Mouse (Mus musculus): ENCODE results near the gene Ets2.

Ets2 gene

DNA sequence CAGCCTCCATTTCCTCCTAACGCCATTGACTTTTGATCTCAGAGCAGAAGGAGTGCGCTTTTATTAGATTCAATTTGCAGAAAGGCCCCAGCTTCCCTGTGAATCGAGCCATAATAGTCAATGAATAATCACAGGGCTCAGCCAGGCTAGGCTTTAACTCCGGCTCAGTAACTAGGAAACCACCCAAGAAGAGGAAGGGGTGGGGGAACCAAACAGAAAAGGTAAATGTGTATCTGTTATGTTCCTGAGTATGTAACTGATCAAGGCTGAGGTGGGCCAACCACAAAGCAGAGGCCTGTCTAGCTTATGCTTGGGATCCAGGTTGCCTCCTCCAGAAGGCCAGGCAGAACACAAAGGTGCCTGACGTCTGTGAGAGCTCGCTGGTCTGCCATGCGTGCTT is 1.7 kb upstream of the Ets2 start:
- no peak for DNase-seq

DNA sequence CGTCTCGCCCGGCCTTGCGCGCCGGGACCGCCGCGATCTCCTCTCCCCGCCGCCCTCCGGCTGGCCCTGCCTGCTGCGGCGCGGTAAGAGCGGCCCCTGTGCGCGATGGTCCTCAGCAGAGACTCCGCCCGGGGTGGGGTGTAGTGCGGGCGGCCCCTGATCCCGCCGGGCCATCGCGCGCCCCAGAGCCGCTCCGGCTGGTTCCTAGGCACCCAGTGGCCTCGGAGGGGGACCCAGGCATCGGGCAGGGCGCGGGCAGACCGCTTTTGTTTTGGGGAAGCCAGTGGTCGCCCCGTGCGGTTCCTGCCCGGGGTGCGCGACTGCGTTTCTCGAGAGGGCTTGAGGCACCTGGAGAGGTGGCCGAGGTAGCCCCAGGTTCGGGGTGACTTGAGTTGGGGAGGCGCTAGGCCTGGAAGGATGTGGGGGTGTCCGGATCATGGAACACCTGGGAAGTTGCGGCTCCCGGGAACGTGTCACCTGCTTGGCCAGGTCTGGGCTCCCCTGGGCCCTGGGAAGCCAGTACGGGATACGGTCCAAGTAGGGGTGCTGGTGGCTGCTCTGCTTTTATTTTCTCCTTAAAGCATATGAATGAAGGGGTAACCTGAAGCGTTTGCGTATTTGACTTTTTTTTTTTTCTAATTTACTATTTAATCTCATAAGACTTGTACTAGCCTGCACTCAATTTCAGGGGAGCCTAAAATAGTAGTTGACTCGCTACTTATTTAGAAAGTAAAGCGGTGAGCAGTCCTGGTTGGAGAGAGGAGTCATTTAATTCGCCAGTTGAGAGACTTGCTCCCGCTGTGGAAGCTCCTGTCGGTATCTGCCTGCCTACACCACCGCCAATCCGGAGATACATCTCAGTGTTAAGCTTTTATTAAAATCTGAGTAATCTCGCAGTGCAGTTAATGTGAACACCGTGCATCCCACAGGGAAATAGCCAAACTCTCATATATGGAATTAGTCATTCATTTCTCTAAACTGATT is 979 bp downstream of the Ets2 start:
- DNase-seq, result peak in 1 of 2 experiments; percentile 62

DNA sequence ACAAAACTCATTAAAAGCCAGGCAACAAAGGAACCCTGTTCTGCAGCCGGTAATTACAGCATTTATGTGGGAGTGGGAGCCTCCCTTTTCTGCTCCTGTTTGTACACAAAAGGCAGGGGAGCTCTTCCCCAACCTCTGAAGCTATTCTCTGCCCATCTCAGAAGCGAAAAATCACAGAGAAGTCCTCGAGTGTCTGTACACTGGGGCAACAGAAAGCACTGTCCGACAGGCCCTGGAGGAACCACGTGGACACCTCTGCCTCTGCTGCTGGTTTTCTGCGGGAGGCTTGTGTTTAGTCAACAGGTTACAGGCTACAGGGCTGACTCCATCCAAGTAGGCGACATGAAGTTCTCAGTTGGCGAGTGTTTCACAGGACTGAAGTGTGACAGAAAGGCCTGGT is 2.1 kb downstream of the Ets2 start:
- DNase-seq, result no peak

DNA sequence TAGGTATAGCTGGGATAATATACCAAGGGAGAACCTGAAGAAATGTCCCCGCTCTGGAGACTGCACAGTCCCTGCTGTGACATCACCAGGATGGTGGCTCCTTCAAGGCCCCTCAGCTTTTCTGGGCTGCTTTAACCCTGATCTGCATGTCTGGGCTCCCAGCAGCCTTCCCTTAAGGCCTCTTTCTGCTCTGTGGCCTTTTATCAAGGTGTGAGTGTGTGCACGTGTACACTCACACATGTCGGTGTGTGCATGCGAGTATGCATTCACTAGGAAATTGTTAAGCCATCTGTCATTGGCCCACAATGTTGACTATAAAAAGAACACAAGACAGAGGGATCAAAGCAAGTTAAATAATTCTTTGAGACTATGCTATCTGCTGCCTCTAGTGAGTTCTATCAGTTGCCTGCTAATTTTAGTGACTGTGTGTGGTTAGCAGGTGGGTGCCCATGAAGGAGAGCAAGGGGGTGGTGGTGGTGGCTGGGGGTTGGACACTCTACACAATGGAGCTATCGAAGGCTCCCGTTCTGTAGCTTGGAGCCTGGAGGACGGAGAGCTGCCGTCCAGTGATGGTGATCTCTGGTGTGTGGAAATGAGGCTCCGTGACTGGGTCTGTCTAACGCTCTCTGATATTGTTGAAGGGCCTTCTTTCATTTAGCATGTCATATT is 2.9 kb downstream of the Ets2 start:
- DNase-seq, result no peak

DNA sequence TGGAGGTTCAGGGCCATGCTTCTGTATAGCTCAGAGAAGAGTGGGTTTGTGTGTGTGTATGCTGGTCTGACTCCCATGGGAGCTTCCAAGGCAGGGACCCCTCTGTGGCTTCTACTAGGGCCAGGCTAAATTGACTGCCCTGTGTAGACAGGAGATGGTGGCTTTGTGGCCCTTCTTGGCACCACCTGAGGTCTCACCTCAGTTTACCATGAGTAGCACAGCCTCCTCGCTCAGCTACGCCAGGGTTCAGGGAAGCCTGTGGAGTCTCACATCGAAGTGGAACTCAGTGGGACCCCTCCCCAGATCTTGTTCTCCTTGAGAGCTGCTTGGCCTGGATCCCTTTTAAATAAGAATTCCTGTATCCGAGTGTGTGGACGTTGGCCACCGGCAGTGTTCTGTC is 3.9 kb downstream of the Ets2 start:
- no peak for DNase-seq

DNA sequence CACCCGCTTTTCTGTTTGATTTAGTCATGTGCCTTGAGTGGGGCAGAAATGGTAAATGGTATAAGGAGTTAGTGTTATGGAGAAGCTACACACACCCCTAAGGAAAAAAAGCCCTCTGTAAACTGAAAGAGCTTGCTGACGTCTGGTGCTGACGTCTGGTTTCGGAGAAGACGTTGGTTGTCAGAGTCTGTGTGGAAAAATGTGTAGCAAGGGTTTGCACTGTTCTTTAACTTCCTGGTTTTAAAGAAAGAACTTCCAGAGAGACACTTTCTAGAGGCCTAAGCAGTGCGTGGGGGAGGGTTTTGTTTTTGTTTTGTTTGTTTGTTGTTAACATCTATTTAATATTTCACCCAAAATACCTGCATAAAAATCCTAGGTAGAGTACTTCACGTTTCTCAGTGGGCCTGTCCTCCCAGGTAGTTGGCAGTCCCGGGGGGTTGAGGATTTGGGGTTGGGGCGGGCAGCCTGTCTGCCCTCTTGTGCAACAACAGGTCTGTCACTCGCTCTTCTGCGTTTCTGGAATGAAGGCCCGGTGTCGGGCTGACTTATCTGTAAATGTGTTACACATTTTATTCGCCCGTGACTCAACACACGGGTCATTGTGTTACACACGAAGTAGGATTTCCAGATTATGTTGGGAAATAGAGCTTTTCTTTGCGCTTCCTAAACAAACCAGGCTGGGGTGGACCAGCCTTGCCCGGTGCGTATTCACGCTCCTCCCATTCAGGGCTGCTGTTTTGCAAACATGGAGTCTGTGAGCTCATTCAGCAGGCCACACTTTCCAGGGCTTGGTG is 6.5 kb downstream of the Ets2 start:
- DNase-seq, result no peak

DNA sequence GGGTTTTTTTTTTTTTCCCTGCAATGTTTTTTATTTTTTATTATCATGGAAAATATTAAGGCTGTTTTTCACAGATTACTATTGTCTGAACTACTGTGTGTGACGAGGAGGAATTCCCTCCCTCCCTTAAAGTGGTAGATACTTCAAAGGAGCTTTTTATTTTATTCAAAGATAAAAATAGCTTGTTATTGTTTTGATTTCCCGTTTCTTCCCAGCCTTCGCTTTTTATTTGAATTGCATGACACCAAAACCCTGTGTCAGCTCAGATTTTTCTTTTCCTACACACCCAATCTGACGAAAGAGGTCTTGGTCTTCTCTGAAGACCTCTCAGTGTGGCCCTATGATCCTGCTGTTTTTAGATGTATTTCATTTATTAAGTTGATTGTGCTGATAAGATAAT is 7.3 kb downstream of the Ets2 start:
- DNase-seq, result no peak

DNA sequence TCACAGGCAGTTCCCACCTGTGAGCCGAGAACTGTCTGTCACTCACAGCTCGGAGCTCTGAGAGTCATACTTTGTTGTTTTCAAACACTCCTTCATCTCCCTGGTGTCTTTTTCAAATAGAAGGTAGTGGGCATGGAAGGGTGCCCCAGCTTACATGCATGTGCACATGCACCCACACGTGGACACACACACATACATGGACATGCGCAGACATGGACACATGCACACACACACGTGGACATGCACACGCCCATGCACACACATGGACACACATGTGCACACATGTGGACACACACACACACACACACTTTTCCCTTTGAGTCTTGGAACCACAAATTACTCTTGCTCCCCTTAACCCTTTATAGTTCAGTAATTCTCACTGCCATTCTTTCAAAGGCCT is 8.3 kb downstream of the Ets2 start:
- no peak for DNase-seq

DNA sequence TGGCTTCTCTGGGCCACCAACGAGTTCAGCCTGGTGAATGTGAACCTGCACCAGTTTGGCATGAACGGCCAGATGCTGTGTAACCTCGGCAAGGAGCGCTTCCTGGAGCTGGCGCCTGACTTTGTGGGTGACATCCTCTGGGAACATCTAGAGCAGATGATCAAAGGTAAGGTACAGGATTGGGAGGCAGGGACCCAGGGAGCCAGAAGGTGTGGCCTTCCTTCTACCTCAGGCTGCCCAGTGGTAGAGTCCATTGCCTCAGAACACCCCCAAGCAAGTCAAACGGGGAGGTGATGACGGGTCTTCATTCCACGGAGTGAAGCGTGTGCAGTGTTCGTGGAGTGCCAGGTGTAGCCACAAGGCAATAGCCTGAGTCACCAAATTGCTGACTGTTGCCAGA is 10.2 kb downstream of the Ets2 start:
- DNase-seq, result no peak

DNA sequence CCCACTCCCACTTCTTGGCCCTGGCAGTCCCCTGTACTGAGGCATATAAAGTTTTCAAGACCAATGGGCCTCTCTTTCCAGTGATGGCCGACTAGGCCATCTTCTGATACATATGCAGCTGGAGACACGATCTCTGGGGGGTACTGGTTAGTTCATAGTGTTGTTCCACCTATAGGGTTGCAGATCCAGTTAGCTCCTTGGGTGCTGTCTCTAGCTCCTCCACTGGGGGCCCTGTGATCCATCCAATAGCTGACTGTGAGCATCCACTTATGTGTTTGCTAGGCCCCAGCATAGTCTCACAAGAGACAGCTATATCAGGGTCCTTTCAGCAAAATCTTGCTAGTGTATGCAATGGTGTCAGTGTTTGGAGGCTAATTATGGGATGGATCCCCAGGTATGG is 11.2 kb downstream of the Ets2 start:
- DNase-seq, result peak; percentile 53 to 66

DNA sequence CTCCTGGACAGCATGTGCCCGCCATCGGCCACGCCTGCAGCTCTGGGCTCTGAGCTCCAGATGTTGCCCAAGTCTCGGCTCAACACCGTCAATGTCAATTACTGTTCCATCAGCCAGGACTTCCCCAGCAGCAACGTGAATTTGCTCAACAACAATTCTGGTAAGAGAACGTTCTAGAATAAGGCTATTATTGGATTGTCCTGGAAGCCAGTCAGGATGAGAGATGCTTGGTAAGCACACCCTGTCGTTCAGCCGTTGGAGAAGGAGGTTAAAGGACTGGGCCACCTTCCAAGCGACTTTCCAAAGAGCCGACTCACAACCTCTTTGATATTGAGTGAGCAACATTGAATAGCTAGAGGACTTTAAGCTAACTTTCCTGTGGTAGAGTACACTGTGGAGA is 13.2 kb downstream of the Ets2 start:
- no peak for DNase-seq

DNA sequence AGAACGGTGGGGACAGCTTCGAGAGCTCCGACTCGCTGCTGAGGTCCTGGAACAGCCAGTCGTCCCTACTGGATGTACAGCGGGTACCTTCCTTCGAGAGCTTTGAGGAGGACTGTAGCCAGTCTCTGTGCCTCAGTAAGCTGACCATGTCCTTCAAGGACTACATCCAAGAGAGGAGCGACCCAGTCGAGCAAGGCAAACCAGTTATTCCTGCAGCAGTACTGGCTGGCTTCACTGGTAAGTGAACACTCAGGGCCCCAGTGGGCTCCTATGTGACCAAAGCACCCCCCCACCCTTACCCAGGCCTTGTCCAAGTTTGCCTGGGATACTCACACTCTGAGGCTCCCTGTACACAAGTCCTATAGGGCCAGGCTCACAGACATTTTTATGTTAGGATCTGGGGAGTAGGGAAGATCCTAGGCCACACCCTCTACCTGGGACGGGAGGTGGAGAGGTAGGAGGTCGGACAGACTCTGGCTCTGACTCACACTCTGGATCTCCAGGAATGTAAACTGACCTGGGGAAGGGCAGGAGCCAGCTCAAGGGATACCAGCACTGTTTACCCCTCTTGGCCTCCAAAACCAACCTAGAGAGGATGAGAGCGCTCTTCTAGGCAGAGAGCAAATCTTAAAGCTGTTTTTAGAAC is 14.3 kb downstream of the Ets2 start:
- DNase-seq, result no peak

DNA sequence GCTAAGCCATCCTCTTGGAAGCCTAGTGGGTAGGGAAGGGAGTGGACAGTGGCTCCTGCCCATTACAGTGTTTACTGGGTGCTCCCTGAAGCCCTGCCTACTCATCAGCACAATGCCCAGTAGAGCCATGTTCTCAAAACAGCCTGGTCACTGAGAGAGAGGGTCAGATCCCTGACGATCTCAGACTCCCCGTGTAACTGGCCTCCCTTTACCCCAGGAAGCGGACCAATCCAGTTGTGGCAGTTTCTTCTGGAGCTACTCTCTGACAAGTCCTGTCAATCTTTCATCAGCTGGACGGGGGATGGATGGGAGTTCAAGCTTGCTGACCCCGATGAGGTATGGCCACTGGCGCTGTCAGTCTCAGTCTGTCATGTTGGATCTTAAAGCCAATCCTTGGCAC is 15.8 kb downstream of the Ets2 start:
- no peak for DNase-seq

DNA sequence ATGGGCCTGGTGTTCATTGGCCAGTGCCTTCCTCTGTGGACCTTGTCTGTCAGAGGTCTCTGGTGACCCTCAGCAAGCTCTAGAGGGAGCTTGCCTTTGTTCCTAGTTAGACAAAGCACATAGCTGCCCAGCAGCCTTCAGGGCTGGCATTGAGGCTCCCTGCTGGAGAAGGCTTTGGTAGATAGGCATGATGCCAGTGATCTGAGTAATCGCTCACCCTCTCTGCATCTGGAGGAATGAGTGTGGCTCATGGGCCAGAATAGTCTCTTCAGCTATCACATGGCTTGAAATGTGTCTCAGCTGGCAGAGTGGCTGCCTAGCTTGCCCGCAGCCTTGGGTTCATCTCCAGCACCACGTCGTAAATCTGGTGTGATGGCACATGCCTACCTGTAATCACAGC is 16.2 kb downstream of the Ets2 start:
- DNase-seq, result no peak

DNA sequence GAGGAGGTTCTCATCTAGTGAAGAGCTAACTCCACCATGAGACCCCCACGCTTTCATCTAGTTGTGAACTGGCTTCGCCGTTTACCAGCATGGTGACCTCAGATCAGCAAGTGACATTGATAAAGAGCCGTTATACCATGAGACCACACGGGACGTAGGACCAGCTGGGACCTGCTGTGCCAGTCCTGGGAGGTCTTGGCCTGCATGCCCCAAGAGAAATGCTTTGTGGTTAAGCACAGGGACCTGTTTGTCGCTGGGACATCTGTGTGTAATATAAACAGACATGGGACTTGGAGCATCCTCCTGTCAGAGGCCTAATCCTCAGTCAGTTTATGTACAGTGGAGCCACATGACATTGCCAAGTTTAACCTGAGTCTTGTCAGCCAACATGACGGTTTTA is 18.7 kb downstream of the Ets2 start:
- no peak for DNase-seq

DNA sequence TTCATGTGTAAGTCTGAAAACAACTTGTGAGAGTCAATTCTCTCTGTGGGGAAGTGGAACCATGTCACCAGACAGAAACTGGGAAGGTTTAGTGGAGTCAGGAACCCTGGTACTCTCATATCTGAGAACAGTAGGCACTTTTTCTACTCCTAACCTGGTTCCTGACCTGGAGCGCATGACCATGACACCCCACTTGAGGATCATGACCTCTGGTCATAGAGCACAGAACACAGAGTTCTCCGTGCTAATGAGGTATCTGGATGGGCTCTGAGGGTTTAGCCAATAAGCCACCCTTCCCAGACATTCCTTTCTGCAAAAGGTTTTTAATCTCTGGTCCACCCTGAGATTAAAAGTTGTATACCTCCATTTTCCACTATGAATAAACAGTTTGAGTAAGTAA is 22.4 kb downstream of the Ets2 start:
- no peak for DNase-seq

DNA sequence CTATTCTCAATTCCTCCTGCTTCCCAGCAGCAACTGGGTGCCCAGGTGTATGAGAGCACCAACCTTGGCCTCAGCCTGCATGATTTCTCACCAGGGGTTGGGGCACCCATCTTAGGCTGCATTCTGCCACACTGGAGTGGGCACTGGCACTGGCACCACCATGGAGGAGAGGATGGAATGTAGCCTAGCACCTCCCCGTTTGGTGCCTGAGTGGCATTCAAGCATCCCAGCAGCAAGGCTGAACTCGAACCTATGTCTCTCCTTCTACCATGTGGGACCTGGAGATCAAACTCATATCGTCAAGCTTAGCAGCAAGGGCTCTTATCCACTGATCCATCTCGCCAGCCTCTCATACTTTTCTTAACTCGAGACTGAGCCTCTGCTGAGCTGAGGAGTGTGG is 22.9 kb downstream of the Ets2 start:
- no peak for DNase-seq

DNA sequence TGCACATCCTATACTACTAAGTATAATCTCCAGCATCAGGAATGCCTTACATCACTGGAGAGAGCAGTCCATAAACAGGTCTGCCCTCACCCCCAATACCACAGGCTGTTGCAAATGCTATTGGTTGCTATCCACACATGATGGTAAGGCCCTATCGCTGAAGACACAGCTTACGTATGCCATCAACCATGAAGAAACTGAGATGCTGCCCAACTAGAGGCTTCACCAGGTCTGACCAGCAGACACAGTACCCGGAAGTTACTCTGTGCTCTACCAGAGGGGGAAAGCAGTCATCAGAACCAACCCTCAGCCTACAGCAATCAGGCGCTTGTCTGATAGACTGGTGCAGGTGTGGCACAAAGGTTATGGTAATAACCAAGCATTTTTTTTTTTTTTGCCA is 24.9 kb downstream of the Ets2 start:
- peak; percentile 40 to 50 for DNase-seq

DNA sequence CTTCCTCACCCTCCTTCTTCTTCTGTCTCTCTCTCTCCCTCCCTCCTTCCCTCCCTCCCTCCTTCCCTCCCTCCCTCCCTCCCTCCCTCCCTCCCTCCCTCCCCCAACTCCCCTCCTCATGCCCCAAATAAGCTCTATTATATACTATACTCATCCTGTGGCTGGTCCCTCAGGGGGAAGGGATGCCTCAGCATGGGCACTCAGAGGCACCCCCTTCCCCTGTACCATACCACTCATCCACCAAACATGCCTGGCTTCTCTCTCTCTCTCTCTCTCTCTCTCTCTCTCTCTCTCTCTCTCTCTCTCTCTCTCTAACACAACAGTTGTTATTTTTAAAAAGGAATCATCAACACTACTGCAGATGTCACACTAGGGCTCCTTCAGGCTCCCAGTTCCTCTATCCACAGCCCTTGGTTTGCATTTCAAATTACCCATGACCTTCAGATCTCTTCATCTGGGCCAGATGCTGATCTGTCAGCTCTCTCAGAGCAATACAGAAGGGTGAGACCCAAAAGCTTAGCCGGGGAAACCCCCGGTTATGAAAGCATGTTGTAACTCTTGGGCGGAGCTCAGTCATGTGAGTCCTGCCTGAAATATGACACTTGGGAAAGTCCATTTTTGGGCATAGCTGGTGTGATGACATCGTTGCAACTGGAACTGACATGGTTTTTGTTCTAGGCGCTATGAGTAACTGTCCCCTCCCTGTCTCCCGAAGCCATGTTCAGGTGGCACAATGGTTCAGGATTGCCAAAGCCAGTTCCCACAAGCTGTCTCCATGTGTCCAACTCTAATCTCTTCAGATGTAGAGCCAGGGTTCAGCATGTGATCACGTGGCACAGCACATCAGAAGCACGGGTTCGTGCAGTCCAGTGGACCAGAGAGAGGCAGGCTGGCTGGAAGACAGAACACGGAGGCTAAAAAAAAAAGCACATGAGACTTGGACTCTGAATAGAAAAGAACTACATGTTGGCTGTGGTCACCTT is 26.9 kb downstream of the Ets2 start:
- DNase-seq, result peak; percentile 84 to 91

DNA sequence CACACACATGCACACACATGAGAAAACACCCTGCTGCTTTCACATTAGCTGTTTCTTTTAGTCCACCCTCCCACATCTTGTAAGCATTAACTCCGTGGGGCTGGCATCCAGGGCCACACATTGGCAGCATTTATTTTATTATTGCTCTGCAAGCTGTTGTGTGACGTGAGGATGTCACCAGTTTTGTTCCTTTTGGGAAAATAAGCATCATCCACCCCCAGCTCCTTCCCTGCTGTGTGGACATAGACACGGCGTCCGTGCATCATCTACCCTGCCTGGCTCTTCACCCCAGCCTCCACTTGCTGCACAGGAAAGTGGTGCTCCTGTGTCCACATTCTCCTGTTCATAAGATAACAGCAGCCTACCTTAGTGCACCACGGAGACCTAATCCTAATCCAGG is 27.9 kb downstream of the Ets2 start:
- no peak for DNase-seq

DNA sequence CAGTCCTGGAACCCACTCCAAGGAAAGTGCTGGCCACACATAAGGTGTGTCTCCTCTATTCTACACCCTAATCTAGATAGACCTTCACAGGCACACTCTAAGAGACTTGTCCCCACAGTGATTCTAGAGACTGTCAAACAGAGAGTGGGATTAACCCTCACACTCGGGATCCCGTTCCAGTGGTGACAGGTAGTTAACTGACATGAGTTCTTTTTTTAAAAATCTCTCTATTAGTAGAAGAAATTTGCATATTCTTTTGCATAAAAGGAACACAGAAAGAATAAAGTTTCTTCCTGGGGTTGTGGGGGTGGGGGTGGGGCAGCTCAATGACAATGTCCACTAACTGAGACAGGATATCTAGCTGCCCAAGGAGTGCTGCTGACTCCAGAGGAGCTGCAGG is 32.9 kb downstream of the Ets2 start:
- DNase-seq, result peak; percentile 57 to 58

DNA sequence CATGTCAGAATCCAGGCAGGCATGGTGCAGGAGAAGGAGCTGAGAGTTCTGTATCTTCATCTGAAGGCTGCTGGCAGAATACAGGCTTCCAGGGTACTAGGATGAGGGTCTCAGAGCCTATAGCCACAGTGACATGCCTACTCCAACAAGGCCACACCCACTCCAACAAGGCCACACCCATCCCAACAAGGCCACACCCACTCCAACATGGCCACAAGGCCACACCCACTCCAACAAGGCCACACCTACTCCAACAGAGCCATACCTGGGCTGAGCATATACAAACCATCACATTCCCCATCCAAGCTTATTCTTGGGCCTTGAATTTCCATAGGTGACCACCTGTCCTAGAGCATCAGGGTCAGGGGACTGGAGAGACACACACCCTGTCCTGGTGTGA is 34.2 kb downstream of the Ets2 start:
- peak; percentile 68 to 74 for DNase-seq
